Mouse (Mus musculus): Measurements from ENCODE around the gene Trabd2b. TPM values are rescaled to one million over a fixed set of nuclear protein-coding genes. Genes with fewer than 3 reads are reported as not detected.

The Trabd2b gene
- polyA plus RNA-seq, 1 experiment from 2014 or later: 5.0 TPM

DNA sequence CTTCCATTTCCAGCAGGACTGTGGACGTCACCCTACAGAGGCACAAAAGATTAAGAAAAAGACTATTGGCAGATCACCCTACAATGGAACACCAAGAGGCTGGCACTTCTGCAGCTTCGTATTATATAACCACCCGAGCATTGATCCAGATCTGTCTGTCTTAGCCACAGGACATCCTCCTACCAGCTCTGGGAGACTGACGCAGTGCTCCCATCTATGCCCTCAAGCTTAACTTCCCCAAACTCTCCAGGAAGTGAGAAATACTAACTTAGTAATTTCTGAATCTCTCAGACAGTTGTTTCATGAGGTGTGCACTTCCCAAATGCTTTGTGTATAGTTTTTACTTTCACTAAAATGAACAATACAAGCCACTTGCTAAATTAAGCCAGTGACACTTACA, 95.1 kb downstream of the Trabd2b start:
- Histone ChIP-seq H3K4me2 (replicated peaks; ENCODE audit: low read depth, low read length) (no peak overlapping the region), H3K4me3 (ENCODE audit: low read length) (no peak overlapping the region), H3K4me1 (ENCODE audit: control insufficient read depth, insufficient read depth, low read length) (peaks cover 16% of the 10 kb centered on the region; the same call in 1 of the 2 replicates), H3K27ac (ENCODE audit: low read depth, low read length) (no peak overlapping the region), H3K36me3 (ENCODE audit: control insufficient read depth, insufficient read depth, low read length) (no peaks in the 10 kb centered on the region), H3K9me3 (ENCODE audit: control insufficient read depth, low read length) (no peaks in the 10 kb centered on the region), H3K27me3 (ENCODE audit: control insufficient read depth, insufficient read depth, low read length) (no peaks in the 10 kb centered on the region), H3K9ac (ENCODE audit: low read depth, low read length) (no peak overlapping the region)
- ATAC-seq (ENCODE audit: low FRiP score, low TSS enrichment): no peak
- 92% methylated on average over 4 of the region's 4 CpGs for WGBS

DNA sequence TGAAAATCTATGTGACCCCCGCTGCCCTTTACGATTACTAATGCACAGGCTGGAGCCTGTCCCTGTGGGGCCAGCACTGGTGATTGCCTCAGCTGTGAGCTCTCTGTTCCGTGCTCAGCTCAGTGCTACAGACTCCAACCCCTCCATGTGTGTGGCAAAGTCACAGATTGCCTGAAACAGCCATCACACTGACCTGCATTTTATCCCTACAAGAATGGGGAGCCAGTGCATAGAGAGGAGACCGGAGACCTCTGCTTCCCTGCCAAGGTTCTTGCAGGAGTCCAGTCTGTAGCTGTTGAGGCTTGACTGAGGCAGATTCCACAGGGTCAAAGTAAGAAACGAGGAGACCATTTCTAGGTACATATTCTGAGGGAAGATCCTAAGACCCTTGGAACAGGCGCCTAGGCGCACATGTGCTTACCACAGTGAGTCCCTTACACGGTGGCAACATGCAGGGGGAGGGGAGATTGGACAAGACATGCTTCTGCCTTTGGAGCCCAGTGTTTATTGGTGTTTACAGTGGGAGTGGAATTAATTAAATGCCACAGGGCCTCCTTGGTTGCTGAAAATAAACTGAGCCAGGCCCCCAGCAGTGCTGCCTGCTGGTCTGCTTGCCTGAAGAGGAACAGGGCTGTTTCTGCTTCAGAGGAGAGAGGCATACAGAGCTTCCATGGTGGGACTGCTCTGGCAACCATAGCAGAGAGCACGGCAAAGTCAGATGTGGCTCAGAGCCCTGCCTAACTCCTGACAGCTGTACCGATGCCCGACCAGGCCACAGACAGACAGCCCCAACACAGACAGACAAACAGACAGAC, 97.9 kb downstream of the Trabd2b start:
- no peaks in the 10 kb centered on the region for H3K36me3 ChIP-seq (ENCODE audit: control insufficient read depth, insufficient read depth, low read length)
- H3K9ac ChIP-seq (ENCODE audit: low read depth, low read length): no peak overlapping the region
- no peak overlapping the region for H3K4me3 ChIP-seq (ENCODE audit: low read length)
- H3K4me2 ChIP-seq (replicated peaks; ENCODE audit: low read depth, low read length): no peak overlapping the region
- peaks cover 11% of the 10 kb centered on the region; the same call in 1 of the 2 replicates for H3K4me1 ChIP-seq (ENCODE audit: control insufficient read depth, insufficient read depth, low read length)
- ATAC-seq (ENCODE audit: low FRiP score, low TSS enrichment): no peak
- no peaks in the 10 kb centered on the region for H3K27me3 ChIP-seq (ENCODE audit: control insufficient read depth, insufficient read depth, low read length)
- WGBS: 76% methylated on average over 11 of the region's 11 CpGs
- no peaks in the 10 kb centered on the region for H3K9me3 ChIP-seq (ENCODE audit: control insufficient read depth, low read length)
- H3K27ac ChIP-seq (ENCODE audit: low read depth, low read length): no peak overlapping the region; the same call in 1 of the 2 replicates

DNA sequence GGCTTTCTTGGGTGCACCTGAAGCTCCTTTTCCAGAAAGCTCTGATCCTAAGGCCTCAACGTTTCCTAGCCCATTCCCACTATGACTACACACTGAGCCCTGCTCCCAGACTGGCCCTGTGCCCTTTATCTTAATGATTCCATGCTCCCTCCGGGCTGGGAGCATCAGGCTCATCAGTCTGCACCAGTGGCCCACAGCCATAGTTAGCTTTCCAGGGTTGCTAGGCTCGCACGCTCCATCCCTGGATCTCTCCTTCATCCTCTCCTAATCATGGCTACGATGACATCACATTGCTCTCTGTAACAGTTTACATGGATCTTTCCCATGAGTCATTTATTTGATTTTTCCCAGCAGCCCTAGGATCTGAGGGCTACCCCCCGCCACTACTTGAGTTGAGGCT, 103.1 kb downstream of the Trabd2b start:
- Histone ChIP-seq H3K36me3 (ENCODE audit: control insufficient read depth, insufficient read depth, low read length) (no peaks in the 10 kb centered on the region), H3K27ac (ENCODE audit: low read depth, low read length) (no peak overlapping the region), H3K27me3 (ENCODE audit: control insufficient read depth, insufficient read depth, low read length) (no peaks in the 10 kb centered on the region), H3K9me3 (ENCODE audit: control insufficient read depth, low read length) (no peaks in the 10 kb centered on the region), H3K4me2 (replicated peaks; ENCODE audit: low read depth, low read length) (no peak overlapping the region), H3K4me3 (ENCODE audit: low read length) (no peak overlapping the region), H3K4me1 (ENCODE audit: control insufficient read depth, insufficient read depth, low read length) (no peaks in the 10 kb centered on the region), H3K9ac (ENCODE audit: low read depth, low read length) (no peak overlapping the region)
- ATAC-seq (ENCODE audit: low FRiP score, low TSS enrichment): no peak
- 90% methylated on average over 6 of the region's 6 CpGs for WGBS

DNA sequence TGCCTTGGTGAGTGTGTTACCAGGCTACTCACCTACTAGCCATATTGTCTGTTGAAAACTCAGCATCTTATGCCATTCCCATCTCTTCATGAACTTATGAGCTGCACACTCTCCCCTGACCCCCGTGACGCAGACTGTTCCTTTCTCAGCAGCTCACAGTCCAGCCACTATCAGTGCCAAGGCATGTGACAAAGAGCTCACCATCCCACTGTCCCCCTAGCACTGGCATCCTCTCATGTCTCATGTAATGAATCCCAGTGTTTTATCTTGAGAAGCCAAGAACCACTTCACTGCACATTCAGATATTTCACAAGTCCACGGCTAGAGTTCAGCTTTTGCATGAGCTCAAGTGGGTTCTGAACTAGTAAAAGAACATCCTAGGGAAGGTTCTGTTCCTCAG, 105.1 kb downstream of the Trabd2b start:
- H3K9me3 ChIP-seq (ENCODE audit: control insufficient read depth, low read length): no peaks in the 10 kb centered on the region
- H3K4me3 ChIP-seq (ENCODE audit: low read length): no peak overlapping the region
- H3K36me3 ChIP-seq (ENCODE audit: control insufficient read depth, insufficient read depth, low read length): no peaks in the 10 kb centered on the region
- no peak for ATAC-seq (ENCODE audit: low FRiP score, low TSS enrichment)
- 91% methylated on average over 3 of the region's 3 CpGs for WGBS
- H3K9ac ChIP-seq (ENCODE audit: low read depth, low read length): no peak overlapping the region
- H3K27ac ChIP-seq (ENCODE audit: low read depth, low read length): no peak overlapping the region
- no peaks in the 10 kb centered on the region for H3K27me3 ChIP-seq (ENCODE audit: control insufficient read depth, insufficient read depth, low read length)
- peaks cover 6% of the 10 kb centered on the region; the same call in 1 of the 2 replicates for H3K4me1 ChIP-seq (ENCODE audit: control insufficient read depth, insufficient read depth, low read length)
- H3K4me2 ChIP-seq (replicated peaks; ENCODE audit: low read depth, low read length): no peak overlapping the region

DNA sequence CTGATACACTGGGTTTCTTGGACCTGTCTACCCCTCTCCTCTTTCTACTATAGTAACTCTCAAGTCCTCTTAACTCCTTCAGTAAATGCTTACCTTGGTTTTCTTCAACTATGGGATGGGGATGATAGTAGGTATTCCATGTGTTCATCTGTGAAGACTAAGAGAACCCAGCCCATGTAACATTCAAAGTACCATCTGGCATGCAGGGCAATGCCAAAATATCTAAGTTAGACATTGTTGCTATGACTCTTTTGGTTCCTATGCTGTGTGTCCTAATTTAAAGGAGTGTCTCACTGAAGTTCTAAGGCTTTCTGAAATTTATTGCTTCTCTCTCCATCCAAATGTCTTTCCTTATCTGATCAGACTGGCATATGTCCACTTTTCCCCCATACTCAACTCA, 106.6 kb downstream of the Trabd2b start:
- Histone ChIP-seq H3K27ac (ENCODE audit: low read depth, low read length) (no peak overlapping the region), H3K4me1 (ENCODE audit: control insufficient read depth, insufficient read depth, low read length) (peaks cover 11% of the 10 kb centered on the region; the same call in 1 of the 2 replicates), H3K9ac (ENCODE audit: low read depth, low read length) (no peak overlapping the region), H3K27me3 (ENCODE audit: control insufficient read depth, insufficient read depth, low read length) (no peaks in the 10 kb centered on the region), H3K36me3 (ENCODE audit: control insufficient read depth, insufficient read depth, low read length) (no peaks in the 10 kb centered on the region), H3K9me3 (ENCODE audit: control insufficient read depth, low read length) (no peaks in the 10 kb centered on the region), H3K4me2 (replicated peaks; ENCODE audit: low read depth, low read length) (no peak overlapping the region), H3K4me3 (ENCODE audit: low read length) (no peak overlapping the region)
- no peak for ATAC-seq (ENCODE audit: low FRiP score, low TSS enrichment)

DNA sequence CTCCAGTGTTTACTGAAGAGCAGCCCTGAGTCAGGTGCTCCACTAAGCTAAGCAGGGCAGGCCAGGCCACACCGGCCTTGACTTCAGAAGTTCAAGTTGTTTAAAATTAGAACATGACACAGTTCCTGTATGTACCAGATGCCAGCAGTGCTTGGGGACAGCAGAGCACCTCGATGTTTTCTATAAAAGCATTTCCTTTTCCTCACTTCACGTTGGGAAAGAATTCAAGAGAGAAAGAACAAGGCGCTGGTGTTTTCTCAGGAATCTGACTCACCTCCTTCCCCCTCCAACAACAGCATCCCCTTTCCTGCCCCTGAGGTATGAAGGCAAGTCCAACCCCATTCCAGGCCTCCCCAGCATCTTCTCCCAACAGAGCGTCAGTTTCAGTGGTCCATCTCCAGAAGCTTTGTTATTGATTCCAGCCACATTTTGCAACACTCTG, 108.8 kb downstream of the Trabd2b start:
- no peak overlapping the region for H3K9ac ChIP-seq (ENCODE audit: low read depth, low read length)
- peaks cover 11% of the 10 kb centered on the region; the same call in 1 of the 2 replicates for H3K4me1 ChIP-seq (ENCODE audit: control insufficient read depth, insufficient read depth, low read length)
- H3K9me3 ChIP-seq (ENCODE audit: control insufficient read depth, low read length): no peaks in the 10 kb centered on the region
- WGBS: 43% methylated on average over 5 of the region's 5 CpGs
- no peaks in the 10 kb centered on the region for H3K27me3 ChIP-seq (ENCODE audit: control insufficient read depth, insufficient read depth, low read length)
- no peak for ATAC-seq (ENCODE audit: low FRiP score, low TSS enrichment)
- H3K4me3 ChIP-seq (ENCODE audit: low read length): no peak overlapping the region
- H3K27ac ChIP-seq (ENCODE audit: low read depth, low read length): no peak overlapping the region
- no peaks in the 10 kb centered on the region for H3K36me3 ChIP-seq (ENCODE audit: control insufficient read depth, insufficient read depth, low read length)
- no peak overlapping the region for H3K4me2 ChIP-seq (replicated peaks; ENCODE audit: low read depth, low read length)

DNA sequence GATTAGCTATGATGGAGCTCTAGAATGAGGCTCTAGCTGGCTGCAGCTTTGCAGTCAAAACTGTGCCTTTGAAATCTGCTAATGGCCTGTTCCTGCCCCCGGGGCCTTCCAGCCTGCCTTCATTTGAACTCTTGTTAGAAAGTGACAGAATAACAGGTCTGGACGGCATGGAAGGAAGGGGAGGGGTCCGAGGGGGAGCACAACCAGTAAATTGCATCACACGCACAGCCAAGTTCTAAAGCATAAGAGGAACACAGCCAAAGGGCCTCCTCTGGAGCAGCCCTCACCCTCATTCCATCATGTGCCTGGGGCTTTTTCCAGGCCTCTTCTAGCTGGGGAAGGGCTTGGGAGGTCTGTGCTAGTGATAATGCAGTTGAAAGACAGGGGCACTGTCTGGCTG, 110.1 kb downstream of the Trabd2b start:
- WGBS: 21% methylated on average over 4 of the region's 4 CpGs
- peaks cover 11% of the 10 kb centered on the region; the same call in 1 of the 2 replicates for H3K4me1 ChIP-seq (ENCODE audit: control insufficient read depth, insufficient read depth, low read length)
- no peaks in the 10 kb centered on the region for H3K9me3 ChIP-seq (ENCODE audit: control insufficient read depth, low read length)
- H3K36me3 ChIP-seq (ENCODE audit: control insufficient read depth, insufficient read depth, low read length): no peaks in the 10 kb centered on the region
- no peaks in the 10 kb centered on the region for H3K27me3 ChIP-seq (ENCODE audit: control insufficient read depth, insufficient read depth, low read length)
- H3K4me2 ChIP-seq (replicated peaks; ENCODE audit: low read depth, low read length): no peak overlapping the region
- peak overlapping the region; percentile 12; the same call in 1 of the 2 replicates for H3K27ac ChIP-seq (ENCODE audit: low read depth, low read length)
- H3K9ac ChIP-seq (ENCODE audit: low read depth, low read length): no peak overlapping the region
- no peak overlapping the region for H3K4me3 ChIP-seq (ENCODE audit: low read length)
- ATAC-seq (ENCODE audit: low FRiP score, low TSS enrichment): peak; percentile 48; the same call in 1 of the 2 replicates

DNA sequence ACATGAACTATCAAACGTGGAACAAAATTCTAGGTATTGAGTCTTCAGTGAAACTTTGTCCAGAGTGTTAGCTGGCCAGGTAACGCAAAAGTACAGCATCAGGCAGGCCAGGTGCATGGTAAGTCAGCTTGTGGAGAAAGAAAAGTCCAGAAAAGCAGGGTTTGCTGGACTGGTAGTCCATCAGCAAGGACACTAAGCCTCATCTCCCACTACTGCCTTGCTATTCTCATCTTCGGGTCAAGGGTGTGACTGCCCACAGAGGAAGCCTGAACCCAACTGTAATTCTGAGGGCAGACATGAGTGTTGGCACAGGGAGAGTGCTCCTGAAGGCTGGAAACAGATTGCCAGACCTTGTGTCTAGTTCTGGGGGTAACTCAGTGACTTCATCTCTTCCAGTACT, 111.5 kb downstream of the Trabd2b start:
- no peaks in the 10 kb centered on the region for H3K9me3 ChIP-seq (ENCODE audit: control insufficient read depth, low read length)
- WGBS: 89% methylated on average over 3 of the region's 3 CpGs
- H3K36me3 ChIP-seq (ENCODE audit: control insufficient read depth, insufficient read depth, low read length): no peaks in the 10 kb centered on the region
- H3K4me3 ChIP-seq (ENCODE audit: low read length): no peak overlapping the region
- H3K27me3 ChIP-seq (ENCODE audit: control insufficient read depth, insufficient read depth, low read length): no peaks in the 10 kb centered on the region
- H3K4me1 ChIP-seq (ENCODE audit: control insufficient read depth, insufficient read depth, low read length): peaks cover 14% of the 10 kb centered on the region; the same call in 1 of the 2 replicates
- no peak overlapping the region for H3K4me2 ChIP-seq (replicated peaks; ENCODE audit: low read depth, low read length)
- ATAC-seq (ENCODE audit: low FRiP score, low TSS enrichment): no peak
- H3K9ac ChIP-seq (ENCODE audit: low read depth, low read length): no peak overlapping the region
- H3K27ac ChIP-seq (ENCODE audit: low read depth, low read length): no peak overlapping the region

DNA sequence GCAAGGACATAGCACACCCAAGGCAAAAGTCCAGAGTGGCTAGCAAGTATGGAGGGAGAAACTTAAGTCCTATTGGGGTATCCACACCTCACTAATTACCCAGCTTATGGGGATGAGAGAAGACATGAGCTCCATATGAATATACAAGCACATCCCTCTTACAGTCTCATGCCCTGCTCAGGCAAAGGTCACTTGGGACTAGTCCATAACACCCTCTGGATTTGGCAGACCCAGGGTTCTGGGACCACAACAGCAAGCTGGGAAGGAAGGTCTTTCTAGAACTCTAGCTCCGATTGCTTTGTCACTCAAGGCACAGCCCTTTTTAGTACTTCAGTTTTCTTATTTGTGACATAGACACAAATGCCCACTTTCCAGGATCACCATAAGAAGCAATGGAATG, 112.0 kb downstream of the Trabd2b start:
- H3K27ac ChIP-seq (ENCODE audit: low read depth, low read length): no peak overlapping the region
- H3K9me3 ChIP-seq (ENCODE audit: control insufficient read depth, low read length): no peaks in the 10 kb centered on the region
- no peak overlapping the region for H3K9ac ChIP-seq (ENCODE audit: low read depth, low read length)
- WGBS: 84% methylated on average over 1 of the region's 1 CpGs
- ATAC-seq (ENCODE audit: low FRiP score, low TSS enrichment): no peak
- no peak overlapping the region for H3K4me2 ChIP-seq (replicated peaks; ENCODE audit: low read depth, low read length)
- H3K4me3 ChIP-seq (ENCODE audit: low read length): no peak overlapping the region
- H3K36me3 ChIP-seq (ENCODE audit: control insufficient read depth, insufficient read depth, low read length): no peaks in the 10 kb centered on the region
- H3K27me3 ChIP-seq (ENCODE audit: control insufficient read depth, insufficient read depth, low read length): no peaks in the 10 kb centered on the region
- peaks cover 18% of the 10 kb centered on the region; the same call in 1 of the 2 replicates for H3K4me1 ChIP-seq (ENCODE audit: control insufficient read depth, insufficient read depth, low read length)
